Mouse (Mus musculus): Measurements from ENCODE around the gene Ap1m2. TPM values are rescaled to one million over a fixed set of nuclear protein-coding genes. Genes with fewer than 3 reads are reported as not detected.
"Not testable (repeated sequence)": the region's sequence is repeated elsewhere in the genome, so short reads cannot be mapped to it uniquely, and the experiment has no call there.

Gene Ap1m2
- total RNA-seq, 2 experiments from 2014 or later: 0.50 TPM; not detected in 1

GRCm38 (mm10) chr9:21290589-21290988 lies 21.5 kb downstream of the Ap1m2 start:
- DNase-seq (ENCODE audit: low spot score in 2 of 2): no peak

GRCm38 (mm10) chr9:21289337-21289671 lies 22.8 kb downstream of the Ap1m2 start:
- no peak for DNase-seq (ENCODE audit: low spot score in 2 of 2)

- DNase-seq (ENCODE audit: low spot score in 2 of 2): no peak
Measured at GRCm38 (mm10) chr9:21288404-21289336, 23.5 kb downstream of the Ap1m2 start.

GRCm38 (mm10) chr9:21287571-21288402 lies 24.4 kb downstream of the Ap1m2 start, which contains the start of gene Kri1:
Gene Kri1, minus strand, starts transcription at chr9:21287969.
- peak; percentile 93 to 97 for DNase-seq (ENCODE audit: low spot score in 2 of 2)

GRCm38 (mm10) chr9:21286753-21287152 lies 25.4 kb downstream of the Ap1m2 start:
- DNase-seq (ENCODE audit: low spot score in 2 of 2): no peak

GRCm38 (mm10) chr9:21283994-21284393 lies 28.1 kb downstream of the Ap1m2 start:
- no peak for DNase-seq (ENCODE audit: low spot score in 2 of 2)

GRCm38 (mm10) chr9:21283591-21283990 lies 28.5 kb downstream of the Ap1m2 start:
- no peak for DNase-seq (ENCODE audit: low spot score in 2 of 2)

- DNase-seq (ENCODE audit: low spot score in 2 of 2): no peak
Measured at GRCm38 (mm10) chr9:21277776-21278175, 34.4 kb downstream of the Ap1m2 start.

- DNase-seq (ENCODE audit: low spot score in 2 of 2): no peak
Measured at GRCm38 (mm10) chr9:21276307-21276706, 35.8 kb downstream of the Ap1m2 start.

- DNase-seq (ENCODE audit: low spot score in 2 of 2): no peak
Measured at GRCm38 (mm10) chr9:21275727-21276126, 36.4 kb downstream of the Ap1m2 start.

GRCm38 (mm10) chr9:21275013-21275710 lies 37.0 kb downstream of the Ap1m2 start:
- DNase-seq (ENCODE audit: low spot score in 2 of 2): no peak

- no peak for DNase-seq (ENCODE audit: low spot score in 2 of 2)
Measured at GRCm38 (mm10) chr9:21274336-21274735, 37.8 kb downstream of the Ap1m2 start.

GRCm38 (mm10) chr9:21273520-21274228 lies 38.5 kb downstream of the Ap1m2 start:
- no peak for DNase-seq (ENCODE audit: low spot score in 2 of 2)

- DNase-seq (ENCODE audit: low spot score in 2 of 2): no peak
Measured at GRCm38 (mm10) chr9:21273094-21273493, 39.0 kb downstream of the Ap1m2 start.

- no peak for DNase-seq (ENCODE audit: low spot score in 2 of 2)
Measured at GRCm38 (mm10) chr9:21272391-21272790, 39.7 kb downstream of the Ap1m2 start.

GRCm38 (mm10) chr9:21269590-21269989 lies 42.5 kb downstream of the Ap1m2 start:
- not testable (repeated sequence) for DNase-seq (ENCODE audit: low spot score in 2 of 2)

GRCm38 (mm10) chr9:21268305-21268704 lies 43.8 kb downstream of the Ap1m2 start:
- no peak for DNase-seq (ENCODE audit: low spot score in 2 of 2)

- DNase-seq (ENCODE audit: low spot score in 2 of 2): no peak
Measured at GRCm38 (mm10) chr9:21266889-21267288, 45.2 kb downstream of the Ap1m2 start.

- no peak for DNase-seq (ENCODE audit: low spot score in 2 of 2)
Measured at GRCm38 (mm10) chr9:21265611-21266010, 46.5 kb downstream of the Ap1m2 start.

- peak; percentile 92 to 97 for DNase-seq (ENCODE audit: low spot score in 2 of 2)
Measured at GRCm38 (mm10) chr9:21265000-21265561, 47.1 kb downstream of the Ap1m2 start, which contains the start of gene Atg4d. Gene Atg4d, plus strand, starts transcription at chr9:21265293.
